Mouse (Mus musculus) cerebellum, adult 9-10 months (tissue): ENCODE data around the gene Meiob.

Experiments
- DNase-seq: peaks from one replicate; pipeline ENCODE4 v3.0.0; 2022

Gene Meiob

GRCm38 (mm10) chr17:24803952-24804951 is at the start of gene Meiob:
Gene Meiob, plus strand, starts transcription at chr17:24804289.
- peak; percentile 5 for DNase-seq

DNA sequence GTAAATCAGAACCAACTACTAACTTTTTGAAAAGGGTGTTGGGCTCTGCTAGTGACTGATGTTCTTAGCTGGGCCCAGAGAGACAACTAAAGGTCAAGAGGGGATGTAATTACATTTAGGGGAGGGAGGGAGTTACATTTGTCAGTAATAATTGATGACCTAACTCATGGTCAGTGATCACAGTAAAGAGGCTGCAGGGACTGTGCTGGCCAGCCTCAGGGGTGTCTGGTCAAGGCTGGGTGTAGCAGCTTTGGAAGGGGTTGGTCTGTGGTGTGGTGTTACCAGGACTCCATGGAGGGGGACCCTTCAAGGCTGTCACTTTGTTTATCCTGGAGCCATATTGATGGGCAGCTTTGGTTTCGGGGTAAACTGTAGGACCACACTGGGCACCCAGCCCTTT is 46.7 kb upstream of the Meiob start:
- no peak for DNase-seq

GRCm38 (mm10) chr17:24761121-24761520 is 43.0 kb upstream of the Meiob start:
- DNase-seq: no peak

GRCm38 (mm10) chr17:24765016-24765905 is 38.8 kb upstream of the Meiob start:
- no peak for DNase-seq

DNA sequence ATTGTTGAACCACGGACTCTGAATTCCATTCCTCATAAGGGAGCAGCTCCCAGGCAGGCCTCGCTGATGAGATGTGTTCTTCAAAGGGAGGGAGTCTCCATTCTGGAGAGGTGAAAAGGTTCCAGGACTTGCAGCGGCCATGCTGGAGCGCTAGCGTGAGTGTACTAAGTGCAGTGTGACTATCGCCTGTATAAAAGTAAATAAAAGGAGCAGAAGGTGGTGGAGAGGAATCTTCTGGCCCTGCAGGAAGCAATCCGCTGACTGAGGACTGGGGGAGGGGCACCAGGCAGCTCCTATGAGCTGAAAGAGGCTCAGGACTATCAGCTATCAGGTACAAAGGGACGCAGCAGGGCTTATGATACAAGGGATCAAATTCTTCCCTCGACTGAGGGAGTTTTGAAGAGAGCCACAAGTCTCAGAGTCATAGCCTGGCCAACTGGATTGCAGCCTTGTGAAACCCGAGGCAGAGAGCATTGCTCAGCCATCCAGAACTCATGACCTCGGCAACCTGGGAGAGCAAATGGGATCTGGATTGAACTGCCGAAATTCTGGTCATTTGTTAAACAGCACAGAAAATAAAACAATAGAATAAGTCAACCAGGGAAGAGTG is 37.7 kb upstream of the Meiob start:
- no peak for DNase-seq

- DNase-seq: no peak
Measured at GRCm38 (mm10) chr17:24769146-24769545, 34.9 kb upstream of the Meiob start.

DNA sequence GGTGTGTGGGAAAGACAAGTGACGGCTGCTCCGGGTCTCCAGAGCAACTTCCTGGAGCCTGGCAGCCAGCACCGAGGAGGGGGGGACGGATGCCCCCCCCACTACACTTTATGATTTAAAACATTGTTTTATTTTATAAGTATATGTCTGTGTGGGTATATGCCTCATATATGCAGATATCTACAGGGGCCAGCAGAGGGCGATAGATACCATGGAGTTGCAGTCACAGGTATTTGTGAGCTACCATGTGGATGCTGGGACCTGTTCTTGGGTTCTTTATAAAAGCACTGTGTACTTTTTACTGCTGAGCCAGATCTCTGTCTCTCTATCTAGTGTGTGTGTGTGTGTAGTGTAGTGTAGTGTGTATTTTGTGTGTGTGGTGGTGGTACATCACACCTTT is 30.8 kb upstream of the Meiob start:
- no peak for DNase-seq

GRCm38 (mm10) chr17:24775173-24775572 is 28.9 kb upstream of the Meiob start:
- no peak for DNase-seq

GRCm38 (mm10) chr17:24777073-24777472 is 27.0 kb upstream of the Meiob start:
- DNase-seq: no peak

GRCm38 (mm10) chr17:24780821-24781220 is 23.3 kb upstream of the Meiob start:
- DNase-seq: no peak

- DNase-seq: no peak
Measured at GRCm38 (mm10) chr17:24792190-24792589, 11.9 kb upstream of the Meiob start.

GRCm38 (mm10) chr17:24794791-24795190 is 9.3 kb upstream of the Meiob start:
- DNase-seq: no peak

- no peak for DNase-seq
Measured at GRCm38 (mm10) chr17:24796969-24797368, 7.1 kb upstream of the Meiob start.

DNA sequence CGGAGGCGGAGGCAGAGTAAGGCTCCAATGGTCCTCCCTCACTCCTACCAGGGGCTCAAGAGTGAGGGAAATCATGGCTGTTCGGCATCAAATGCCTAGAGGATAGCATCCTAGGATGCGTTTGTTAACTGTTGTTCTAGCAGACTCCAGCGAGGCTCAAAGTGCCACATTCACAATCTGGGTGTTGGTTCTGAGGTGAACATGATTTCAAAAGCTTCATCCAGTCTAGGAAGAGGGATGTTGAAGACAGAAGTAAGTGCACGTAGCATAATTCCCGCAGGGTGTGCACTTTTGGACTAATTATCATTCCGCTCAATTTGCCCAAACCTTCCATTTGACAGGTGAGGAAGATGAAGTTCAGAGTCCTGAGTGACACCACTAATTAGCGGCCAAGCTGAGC is 5.9 kb upstream of the Meiob start:
- DNase-seq: no peak

DNA sequence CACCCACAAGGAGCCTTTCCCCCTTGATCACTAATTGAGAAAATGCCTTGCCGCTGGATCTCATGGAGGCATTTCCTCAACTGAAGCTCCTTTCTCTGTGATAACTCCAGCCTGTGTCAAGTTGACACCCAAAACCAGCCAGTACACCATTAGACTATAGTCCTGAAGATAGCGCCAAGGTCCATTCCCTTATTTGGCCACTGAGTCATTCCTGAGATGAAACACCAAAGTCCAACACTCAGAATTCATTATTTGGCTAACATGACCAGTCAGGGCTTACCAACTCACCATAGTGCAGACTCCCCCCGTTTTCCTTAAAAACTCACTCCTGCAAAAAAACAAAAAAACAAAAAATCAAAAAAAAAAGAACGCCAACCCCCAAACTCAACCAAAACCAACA is 4.6 kb upstream of the Meiob start:
- no peak for DNase-seq

DNA sequence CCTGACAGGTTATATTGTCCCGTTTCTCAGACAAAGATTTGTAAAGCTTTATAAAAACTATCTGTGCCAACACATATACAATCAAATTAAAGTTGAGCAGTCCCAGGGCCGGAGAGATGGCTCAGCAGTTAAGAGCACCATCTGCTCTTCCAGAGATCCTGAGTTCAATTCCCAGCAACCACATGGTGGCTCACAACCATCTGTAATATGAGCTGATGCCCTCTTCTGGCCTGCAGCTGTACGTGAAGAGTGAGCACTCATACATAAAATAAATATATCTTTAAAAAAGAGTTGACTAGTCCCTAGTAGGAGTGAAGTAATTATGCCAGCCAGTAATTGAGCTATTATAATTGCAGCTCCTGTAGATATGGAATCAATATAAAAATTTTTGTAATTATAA is 3.6 kb upstream of the Meiob start:
- DNase-seq: no peak

DNA sequence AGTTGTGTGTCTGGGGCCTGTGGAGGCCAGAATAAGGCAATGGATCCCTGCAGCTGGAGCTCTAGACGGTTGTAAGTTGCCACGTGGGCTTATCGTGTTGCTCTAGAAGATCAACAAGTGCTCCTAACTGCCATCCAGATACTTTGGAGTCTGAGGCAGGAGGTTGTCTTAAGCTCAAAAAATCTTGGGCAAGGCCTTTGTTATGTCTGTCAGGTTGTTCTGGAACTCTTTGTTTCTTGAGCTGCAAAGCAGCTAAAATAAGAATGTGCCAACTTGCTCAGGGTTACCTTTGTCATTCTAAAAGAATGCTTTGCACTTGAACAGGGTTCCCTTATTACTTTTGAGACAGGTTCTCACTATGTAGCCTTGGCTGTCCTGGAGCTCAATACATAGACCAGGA is 7.1 kb downstream of the Meiob start:
- no peak for DNase-seq

DNA sequence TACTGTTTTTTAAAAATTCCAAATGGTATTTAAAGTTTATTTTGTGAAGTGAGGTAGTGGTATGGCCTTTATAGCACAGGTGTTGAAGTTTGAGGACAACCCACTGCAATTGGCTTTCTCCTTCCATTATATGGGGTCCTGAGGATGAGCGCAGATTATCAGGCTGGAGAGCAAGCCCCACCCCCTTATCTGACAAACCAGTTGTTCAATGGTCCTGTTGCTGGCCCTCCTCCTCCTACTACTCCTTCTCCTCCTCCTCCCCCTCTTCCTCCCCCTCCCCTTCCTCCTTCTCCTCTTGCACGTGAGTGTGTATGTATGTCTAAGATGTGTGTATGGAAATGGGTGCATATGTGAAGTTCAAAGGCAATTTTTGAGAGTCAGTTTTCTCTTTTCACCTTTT is 8.1 kb downstream of the Meiob start:
- no peak for DNase-seq

DNA sequence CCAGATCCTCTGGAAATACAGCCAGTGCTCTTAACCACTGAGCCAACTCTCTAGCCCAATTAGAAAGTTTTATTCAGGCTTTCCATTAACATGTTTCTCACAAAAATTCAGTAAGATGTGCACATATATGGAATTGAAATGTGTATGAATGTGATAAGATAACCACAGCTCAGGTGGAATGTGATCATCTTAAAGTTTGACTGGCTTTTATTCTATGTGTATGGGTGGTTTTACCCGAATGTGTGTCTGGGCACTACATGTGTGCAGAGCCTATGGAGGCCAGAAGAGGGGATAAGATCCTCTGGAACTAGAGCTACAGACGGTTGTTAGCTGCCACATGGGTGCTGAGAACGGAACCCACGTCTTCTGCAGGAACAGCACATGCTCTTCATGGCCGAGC is 11.2 kb downstream of the Meiob start:
- no peak for DNase-seq

GRCm38 (mm10) chr17:24817503-24817902 is 13.4 kb downstream of the Meiob start:
- DNase-seq: no peak

GRCm38 (mm10) chr17:24818172-24818571 is 14.1 kb downstream of the Meiob start:
- DNase-seq: no peak

DNA sequence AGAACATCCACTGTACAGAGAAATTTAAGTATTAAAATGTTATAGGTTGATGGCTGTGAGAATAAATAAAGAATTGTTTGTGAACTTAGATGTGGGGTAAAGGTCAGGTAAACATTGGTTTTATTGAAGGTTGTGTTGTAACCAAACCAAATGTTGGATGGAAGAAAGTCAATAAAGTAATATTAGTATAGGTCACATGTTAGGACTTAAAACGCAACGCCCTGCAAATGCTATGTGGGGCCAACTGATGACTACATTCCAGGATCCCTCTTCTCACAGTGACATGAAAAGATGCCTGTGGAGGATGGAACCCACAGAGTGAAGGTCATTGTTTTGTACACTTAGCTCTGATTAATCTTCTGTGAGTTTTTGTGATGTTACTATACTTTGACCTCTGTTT is 15.4 kb downstream of the Meiob start:
- no peak for DNase-seq
